Mouse (Mus musculus) embryonic stem cell, embryonic (primary cell): Measurements from ENCODE around the gene Cbx5.

ENCODE experiments used
- CTCF ChIA-PET, 4 experiments: fragments of 300-600 bp in 2 of 4; fragments of 350-600 bp in 2 of 4; sonication (Branson Sonifier 250); formaldehyde crosslinking; loops; one replicate each; lab custom pipeline; 2022; ENCODE audit warnings: inconsistent platforms in 2 of 4; lab: Charles Lee
- POLR2A ChIA-PET, 4 experiments: fragments of 300-600 bp in 2 of 4; fragments of 350-600 bp in 2 of 4; sonication (Branson Sonifier 250); formaldehyde crosslinking; loops; one replicate each; lab custom pipeline; 2022; ENCODE audit warnings: antibody characterized with exemption in 4 of 4, inconsistent platforms in 1 of 4; lab: Charles Lee

Gene Cbx5

DNA sequence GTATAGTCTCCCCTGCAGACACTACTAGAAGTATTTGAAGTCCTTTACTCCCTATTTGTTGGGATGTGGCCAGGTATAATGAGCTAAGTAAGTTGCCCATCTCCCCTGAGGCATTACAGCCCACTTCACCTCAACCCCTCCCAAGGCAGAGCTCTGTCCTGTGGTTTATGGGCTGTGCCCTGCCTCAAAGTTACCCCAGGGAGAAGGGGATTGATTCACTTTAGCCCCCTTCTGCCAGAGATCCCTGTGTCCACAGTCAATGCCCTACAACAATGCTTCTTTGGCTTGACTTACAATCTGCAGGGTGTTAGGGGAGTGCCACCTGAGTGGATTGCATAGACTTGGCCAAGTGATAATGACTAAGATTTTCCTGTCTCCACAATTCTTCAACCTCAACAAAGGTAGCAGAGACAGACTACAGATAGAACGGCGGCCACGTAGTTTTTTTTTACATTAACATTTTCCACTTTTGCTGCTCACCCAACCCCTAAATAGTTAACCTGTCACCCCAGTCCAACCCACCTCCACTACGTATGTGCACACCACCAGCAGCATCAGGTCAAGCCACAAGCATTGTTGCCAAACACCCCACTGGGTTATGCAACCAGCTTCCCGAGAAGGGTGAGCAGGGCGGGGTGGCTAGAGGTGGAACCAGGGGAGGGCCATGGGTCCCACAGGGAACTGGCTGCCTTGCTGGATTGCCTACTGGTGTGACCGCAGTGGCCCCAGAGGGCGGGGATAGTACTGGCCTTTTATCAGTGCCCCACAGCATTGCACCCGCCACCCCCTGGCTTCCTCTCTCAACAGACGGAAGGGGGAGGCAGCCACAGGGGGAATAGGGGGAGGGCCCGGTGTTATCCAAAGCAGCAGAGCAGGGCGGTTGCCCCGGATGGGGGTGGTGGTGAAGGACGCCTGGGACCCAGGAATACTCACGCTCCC is 18.4 kb upstream of the Cbx5 start, which contains the start of gene Nfe2:
Gene Nfe2 (minus strand): TSS at position 614 of the 939 bp plus-strand sequence.
- ChIA-PET CTCF (interaction anchor here in 3 of 4 experiments (0.5 to 1.7 kb wide), 5 partner anchors 14 to 67 kb away, joined by 3 to 5 read pairs (median 3); partner anchors contain the start of gene Copz1 (in 1 of the 3)), POLR2A (interaction anchor here (0.7 to 4.9 kb wide), 17 partner anchors 10 to 70 kb away, joined by 3 to 62 read pairs (median 4); partner anchors contain the start of genes Copz1 (in 2 of the 4), Cbx5 (in 1 of the 4) and Hnrnpa1 (in 1 of the 4))

DNA sequence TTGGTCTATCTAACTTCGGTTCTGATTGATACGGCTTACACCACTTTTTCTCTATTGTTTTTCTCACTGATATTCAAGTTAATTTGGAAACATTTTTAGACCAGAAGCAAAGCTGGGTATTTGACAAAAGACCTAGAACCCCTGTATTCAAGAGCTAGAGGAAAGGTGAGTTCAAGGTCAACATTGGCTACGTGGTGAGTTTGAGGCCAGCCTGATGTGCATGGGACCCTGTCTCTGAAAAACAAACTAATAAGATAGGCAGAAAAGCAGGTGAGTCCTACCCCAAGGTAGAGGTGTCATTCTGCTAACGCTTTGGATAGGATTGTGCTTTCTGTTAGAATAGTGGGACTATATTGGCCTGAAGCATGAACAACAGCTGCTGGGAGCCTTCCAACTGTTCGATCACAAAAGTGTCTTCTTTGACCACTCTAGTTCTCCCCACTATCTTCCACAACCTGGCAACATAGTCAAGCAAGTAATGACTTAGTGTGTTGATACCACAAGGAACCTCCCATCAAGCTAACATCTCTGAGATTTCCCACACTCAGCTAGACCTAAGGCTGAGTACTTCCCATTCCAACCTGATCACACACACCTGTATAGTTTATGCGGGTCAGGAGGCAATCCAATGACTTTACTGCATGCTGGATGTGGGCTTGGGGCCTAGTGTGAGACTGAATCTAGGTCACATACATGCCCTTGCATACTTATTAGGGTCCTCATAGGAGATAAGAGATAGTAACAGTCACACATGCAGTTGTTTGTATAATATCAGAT is 16.8 kb upstream of the Cbx5 start:
- ChIA-PET POLR2A (interaction anchor here in 3 of 4 experiments (0.7 to 10.4 kb wide), 11 partner anchors 9 to 79 kb away, joined by 3 to 145 read pairs (median 10); partner anchors contain the start of genes Cbx5 (in 2 of the 3), Copz1 (in 2 of the 3) and Hnrnpa1 (in 2 of the 3)), CTCF (interaction anchor here in 2 of 4 experiments (1.1 to 2.4 kb wide), 3 partner anchors 16 to 63 kb away, joined by 4 to 9 read pairs (median 5); partner anchors contain the start of genes Cbx5 (in 1 of the 2) and Copz1 (in 1 of the 2))

DNA sequence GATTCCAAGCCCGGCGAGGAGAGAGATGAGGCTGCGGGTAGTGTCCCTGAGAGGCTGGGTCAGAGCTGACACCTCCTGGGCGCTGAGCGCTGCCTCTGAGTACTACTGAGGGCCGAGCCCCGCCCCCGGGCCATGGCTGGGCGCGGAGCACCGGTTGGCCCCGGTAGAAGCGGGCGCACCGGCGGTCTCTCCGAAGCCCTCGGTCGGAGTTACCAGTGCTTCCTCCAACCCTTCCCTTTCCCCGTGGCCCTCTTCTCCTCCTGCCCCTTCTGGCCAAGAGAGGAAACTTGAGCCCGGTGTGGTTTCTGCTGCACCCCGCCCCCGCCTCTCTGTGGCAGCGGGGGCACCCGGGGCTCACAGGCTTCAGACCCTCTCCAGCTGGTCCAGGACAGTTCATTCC is 15.6 kb upstream of the Cbx5 start:
- ChIA-PET CTCF (interaction anchor here in 3 of 4 experiments (0.6 to 2.4 kb wide), 9 partner anchors 16 to 69 kb away, joined by 3 to 9 read pairs (median 3); partner anchors contain the start of genes Cbx5 (in 1 of the 3) and Copz1 (in 1 of the 3)), POLR2A (interaction anchor here (0.5 to 10.4 kb wide), 17 partner anchors 8 to 584 kb away, joined by 3 to 145 read pairs (median 4); partner anchors contain the start of genes Cbx5 (in 2 of the 4), Copz1 (in 2 of the 4) and Hnrnpa1 (in 2 of the 4))

DNA sequence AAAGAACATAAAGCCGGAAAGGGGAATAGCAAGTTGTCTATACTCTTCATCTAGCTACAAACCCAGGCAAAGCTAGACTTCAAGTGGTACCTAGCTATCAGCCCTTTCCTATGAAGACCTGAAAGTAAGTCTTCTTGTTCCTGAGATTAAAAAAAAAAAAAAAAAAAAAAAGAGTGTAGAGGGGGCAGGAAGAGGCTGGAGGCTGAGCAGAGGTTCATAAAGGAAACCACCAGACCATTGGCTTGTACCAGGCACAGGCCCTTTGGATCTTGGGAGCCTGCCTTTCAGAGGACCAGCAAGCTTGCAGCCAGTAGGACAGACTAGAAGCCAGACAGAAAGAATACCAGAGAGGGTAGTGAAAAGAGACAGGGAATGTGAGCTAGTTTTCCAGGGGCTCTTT is 13.7 kb upstream of the Cbx5 start:
- ChIA-PET CTCF (interaction anchor here in 3 of 4 experiments (0.6 to 1.3 kb wide), 5 partner anchors 27 to 185 kb away, joined by 3 to 5 read pairs (median 4); no protein-coding TSS in a partner anchor), POLR2A (interaction anchor here in 3 of 4 experiments (0.7 to 12.3 kb wide), 17 partner anchors 8 to 1041 kb away, joined by 3 to 243 read pairs (median 5); partner anchors contain the start of genes Cbx5 (in 2 of the 3), Copz1 (in 2 of the 3) and Hnrnpa1 (in 2 of the 3))

DNA sequence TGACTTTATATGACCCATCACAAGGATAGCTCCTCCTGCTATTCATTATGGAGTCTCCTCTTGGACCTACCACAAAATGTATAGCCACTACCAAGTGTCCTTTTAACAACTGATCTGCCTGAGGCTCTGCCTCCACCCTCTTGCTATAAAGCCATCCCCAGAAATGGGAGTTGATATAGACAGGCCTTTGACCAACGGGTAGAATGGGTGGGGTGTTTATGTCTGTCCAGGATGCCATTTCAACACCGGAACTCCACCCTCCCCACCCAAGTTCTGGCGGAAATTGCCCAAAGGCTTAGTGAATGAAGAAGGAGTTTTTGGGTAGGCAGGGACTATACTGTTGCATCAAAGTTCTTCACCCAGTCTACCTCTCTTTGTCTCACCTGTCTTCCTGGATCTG is 13.0 kb upstream of the Cbx5 start:
- POLR2A ChIA-PET = interaction anchor here in 3 of 4 experiments (0.7 to 12.3 kb wide), 17 partner anchors 7 to 1040 kb away, joined by 3 to 243 read pairs (median 5); partner anchors contain the start of genes Cbx5 (in 3 of the 3), Copz1 (in 2 of the 3) and Hnrnpa1 (in 2 of the 3)
- CTCF ChIA-PET = interaction anchor here in 2 of 4 experiments (0.7 to 1.5 kb wide), 4 partner anchors 28 to 186 kb away, joined by 3 to 4 read pairs (median 4); no protein-coding TSS in a partner anchor

DNA sequence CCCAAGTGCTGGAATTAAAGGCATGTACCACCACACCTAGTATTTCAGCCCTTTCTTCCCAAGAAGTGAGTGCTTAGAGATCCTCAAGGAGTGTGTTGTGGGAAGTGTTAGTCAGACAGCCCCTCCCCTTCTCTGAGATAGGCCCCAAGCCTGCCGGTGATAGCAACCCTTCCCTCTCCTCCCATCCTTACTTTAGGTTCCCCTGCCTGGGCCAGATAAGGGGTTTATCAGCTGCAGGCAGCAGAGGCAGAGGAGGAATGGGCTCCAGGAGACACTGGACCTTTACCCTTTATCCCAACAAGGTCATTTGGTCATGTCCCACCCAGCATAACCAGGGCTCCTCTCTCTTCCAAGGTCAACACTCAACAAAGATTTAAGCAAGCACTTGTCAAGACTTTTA is 12.0 kb upstream of the Cbx5 start:
- CTCF ChIA-PET = interaction anchor here in 2 of 4 experiments (0.7 to 1.6 kb wide), 6 partner anchors 23 to 67 kb away, joined by 3 to 4 read pairs (median 3); no protein-coding TSS in a partner anchor

DNA sequence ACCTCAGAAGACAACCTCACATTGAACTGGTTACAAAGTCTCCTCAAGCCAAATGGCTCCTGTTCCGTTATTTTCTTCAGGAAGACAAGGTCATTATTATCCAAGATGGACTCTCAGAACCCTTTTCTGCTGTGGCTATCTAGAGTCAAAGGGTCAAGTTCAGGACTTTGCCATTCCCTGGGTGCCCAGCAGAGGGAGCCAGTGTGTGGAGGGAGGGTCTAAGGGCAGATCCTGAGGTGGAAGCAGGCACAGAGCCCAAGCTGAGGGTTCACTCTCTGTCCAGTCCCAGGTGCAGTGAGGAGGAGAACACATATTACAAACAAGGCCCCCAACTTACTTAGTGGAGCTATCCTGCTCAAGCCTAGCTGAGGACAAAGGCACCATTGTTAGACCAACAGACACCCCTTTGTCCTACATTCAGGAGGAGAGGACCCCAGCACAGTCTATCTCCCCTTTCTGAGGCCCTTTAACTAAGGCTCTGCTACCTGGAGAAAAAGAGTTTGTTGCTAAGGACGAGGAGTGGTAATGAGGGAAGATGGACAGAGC is 10.7 kb upstream of the Cbx5 start:
- CTCF ChIA-PET = interaction anchor here (0.6 to 1.6 kb wide), 16 partner anchors 11 to 90 kb away, joined by 3 to 16 read pairs (median 4); partner anchors contain the start of genes Copz1 (in 2 of the 4), Cbx5 (in 1 of the 4) and Zfp385a (in 1 of the 4)

More for the DNA sequence above, 12.0 kb upstream of the Cbx5 start:
- POLR2A ChIA-PET = interaction anchor here in 3 of 4 experiments (0.5 to 12.3 kb wide), 15 partner anchors 6 to 320 kb away, joined by 3 to 243 read pairs (median 5); partner anchors contain the start of genes Cbx5 (in 3 of the 3), Copz1 (in 3 of the 3) and Hnrnpa1 (in 2 of the 3)

DNA sequence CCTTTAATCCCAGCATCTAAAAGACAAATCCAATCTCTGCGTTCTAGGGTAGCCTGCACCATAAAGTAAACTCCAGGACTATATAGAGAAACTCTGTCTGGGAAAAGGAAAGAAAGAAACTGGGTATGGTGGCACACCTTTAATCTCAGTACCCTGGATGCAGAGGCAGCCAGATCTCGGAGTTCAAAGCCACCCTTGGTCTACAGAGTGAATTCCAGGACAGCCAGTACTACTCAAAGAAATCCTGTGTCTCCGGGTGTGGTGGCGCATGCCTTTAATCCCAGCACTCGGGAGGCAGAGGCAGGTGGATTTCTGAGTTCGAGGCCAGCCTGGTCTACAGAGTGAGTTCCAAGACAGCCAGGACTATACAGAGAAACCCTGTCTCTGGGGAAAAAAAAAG is 9.9 kb upstream of the Cbx5 start:
- POLR2A ChIA-PET = interaction anchor here (1.0 to 14.0 kb wide), 28 partner anchors 9 to 591 kb away, joined by 3 to 700 read pairs (median 20); partner anchors contain the start of genes Copz1 (in 4 of the 4), Cbx5 (in 3 of the 4), Nfe2 (in 3 of the 4) and Hnrnpa1 (in 2 of the 4)
- CTCF ChIA-PET = interaction anchor here in 1 of 4 experiments (2.5 kb wide), 1 partner anchor 23 kb away, joined by 13 read pairs; the partner anchor contains the start of gene Copz1

More for the DNA sequence above, 10.7 kb upstream of the Cbx5 start:
- POLR2A ChIA-PET = interaction anchor here (0.6 to 12.3 kb wide), 22 partner anchors 8 to 59 kb away, joined by 3 to 243 read pairs (median 4); partner anchors contain the start of genes Cbx5 (in 3 of the 4), Copz1 (in 3 of the 4) and Hnrnpa1 (in 3 of the 4)

DNA sequence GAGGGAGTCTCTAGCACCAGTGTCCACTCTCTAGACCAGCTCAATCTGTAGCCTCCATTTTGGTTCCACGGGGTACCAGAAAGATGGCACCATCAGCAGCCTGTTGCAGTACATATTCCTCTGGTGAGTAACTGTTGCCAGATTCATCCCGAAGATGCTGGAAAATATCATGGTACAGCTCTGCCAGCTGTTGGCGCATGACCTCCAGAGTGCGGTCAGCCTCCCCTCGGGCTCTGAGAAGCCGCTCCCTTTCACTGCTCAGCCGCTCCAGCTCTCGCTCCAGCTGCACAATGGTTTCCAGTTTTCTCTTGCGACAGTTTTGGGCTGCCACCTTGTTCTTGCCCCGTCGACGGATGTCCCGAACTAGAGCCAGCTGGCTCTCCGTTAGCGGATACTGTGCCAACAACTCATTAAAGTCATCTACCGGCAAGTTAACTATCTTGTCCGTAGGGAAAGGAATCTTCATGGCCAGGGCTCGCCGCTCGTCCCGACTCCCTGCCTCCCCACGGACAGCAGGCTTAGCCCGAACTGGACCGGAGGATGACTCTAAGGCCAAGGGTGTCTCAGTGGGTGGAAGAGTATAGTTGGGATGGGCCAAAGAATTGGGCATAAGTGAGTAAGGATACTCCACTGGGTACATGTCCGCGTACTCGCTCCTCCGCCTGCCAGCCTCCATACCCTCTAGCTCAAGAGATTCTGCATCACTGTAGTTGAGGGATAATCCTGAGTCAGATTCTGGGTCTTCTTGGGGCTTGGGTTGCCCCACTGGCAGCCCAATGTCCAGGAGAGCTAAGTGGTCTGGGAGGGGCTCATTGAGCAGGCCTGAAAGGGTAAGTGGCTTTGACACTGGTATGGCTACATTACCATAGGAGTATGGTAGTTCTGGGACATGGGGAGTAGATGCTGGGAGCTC is 9.0 kb upstream of the Cbx5 start:
- ChIA-PET POLR2A (interaction anchor here (0.5 to 14.0 kb wide), 77 partner anchors 5 to 862 kb away, joined by 3 to 700 read pairs (median 5); partner anchors contain the start of genes Cbx5 (in 4 of the 4), Copz1 (in 4 of the 4), Nfe2 (in 4 of the 4) and Hnrnpa1 (in 2 of the 4)), CTCF (interaction anchor here (0.5 to 2.5 kb wide), 16 partner anchors 20 to 228 kb away, joined by 3 to 13 read pairs (median 6); partner anchors contain the start of gene Copz1 (in 2 of the 4))

DNA sequence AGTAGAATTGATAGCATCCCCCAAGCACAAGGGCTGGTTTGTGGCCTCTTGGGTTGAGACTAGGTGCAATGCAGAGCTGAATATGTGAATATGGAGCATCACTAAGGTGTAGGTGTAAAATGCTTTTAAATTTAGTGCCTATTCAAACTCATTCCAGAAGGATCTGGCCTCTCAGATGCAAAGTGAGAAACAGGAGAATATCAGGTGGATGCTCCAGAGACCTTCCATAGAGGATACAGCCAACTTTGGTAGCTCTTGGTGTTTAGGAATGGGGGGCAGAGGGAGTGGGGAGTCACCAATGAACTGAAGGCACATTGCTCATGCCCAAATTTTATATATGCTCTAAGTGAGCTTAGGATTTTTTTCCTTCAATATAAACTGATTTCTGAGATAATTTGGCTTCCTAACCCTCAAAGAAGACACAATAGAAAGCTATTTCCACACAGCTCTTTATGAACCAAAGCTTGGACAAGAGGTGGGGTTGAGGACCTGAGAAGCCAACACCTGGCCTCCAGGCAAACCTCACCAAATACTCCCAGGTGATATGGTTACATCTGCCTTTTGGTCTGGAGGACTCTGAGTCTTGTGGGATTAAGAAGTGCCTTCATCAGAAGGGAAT is 8.3 kb upstream of the Cbx5 start:
- CTCF ChIA-PET = interaction anchor here (0.5 to 2.5 kb wide), 14 partner anchors 24 to 227 kb away, joined by 3 to 13 read pairs (median 6); partner anchors contain the start of gene Copz1 (in 1 of the 4)
- POLR2A ChIA-PET = interaction anchor here (0.5 to 14.0 kb wide), 77 partner anchors 6 to 861 kb away, joined by 3 to 700 read pairs (median 5); partner anchors contain the start of genes Cbx5 (in 4 of the 4), Copz1 (in 4 of the 4), Nfe2 (in 4 of the 4) and Hnrnpa1 (in 2 of the 4)

DNA sequence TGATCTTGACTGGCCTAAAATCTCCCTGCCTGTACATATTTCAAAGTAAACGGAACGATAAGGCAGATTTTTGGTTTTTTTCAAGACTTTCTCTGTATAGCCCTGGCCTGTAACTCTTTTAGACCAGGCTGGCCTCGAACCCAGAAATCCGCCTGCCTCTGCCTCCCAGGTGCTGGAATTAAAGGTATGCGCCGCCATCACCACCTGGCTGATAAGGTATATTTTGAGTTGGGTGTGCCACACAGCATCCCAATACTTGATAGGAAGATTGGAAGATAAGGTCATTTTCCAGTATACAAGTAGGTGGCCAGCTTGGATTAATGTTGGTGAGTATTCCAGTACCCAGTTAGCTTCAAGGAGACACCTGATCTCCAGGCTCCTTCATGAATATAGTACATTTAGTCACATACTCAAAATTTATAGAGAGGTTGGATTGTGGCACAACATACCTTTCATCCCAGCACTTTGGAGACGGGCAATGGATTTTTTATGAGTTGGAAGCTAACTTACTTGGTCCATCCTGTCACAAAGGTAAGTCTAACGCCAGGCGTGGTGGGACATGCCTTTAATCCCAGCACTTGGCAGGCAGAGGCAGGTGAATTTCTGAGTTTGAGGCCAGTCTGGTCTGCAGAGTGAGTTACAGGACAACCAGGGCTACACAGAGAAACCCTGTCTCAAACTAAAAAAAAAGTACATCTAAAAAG is 7.6 kb upstream of the Cbx5 start:
- ChIA-PET POLR2A (interaction anchor here (0.5 to 14.0 kb wide), 77 partner anchors 7 to 122 kb away, joined by 3 to 700 read pairs (median 5); partner anchors contain the start of genes Cbx5 (in 4 of the 4), Copz1 (in 4 of the 4), Nfe2 (in 4 of the 4) and Hnrnpa1 (in 2 of the 4)), CTCF (interaction anchor here in 3 of 4 experiments (0.7 to 2.5 kb wide), 6 partner anchors 26 to 62 kb away, joined by 3 to 13 read pairs (median 6); partner anchors contain the start of gene Copz1 (in 1 of the 3))

DNA sequence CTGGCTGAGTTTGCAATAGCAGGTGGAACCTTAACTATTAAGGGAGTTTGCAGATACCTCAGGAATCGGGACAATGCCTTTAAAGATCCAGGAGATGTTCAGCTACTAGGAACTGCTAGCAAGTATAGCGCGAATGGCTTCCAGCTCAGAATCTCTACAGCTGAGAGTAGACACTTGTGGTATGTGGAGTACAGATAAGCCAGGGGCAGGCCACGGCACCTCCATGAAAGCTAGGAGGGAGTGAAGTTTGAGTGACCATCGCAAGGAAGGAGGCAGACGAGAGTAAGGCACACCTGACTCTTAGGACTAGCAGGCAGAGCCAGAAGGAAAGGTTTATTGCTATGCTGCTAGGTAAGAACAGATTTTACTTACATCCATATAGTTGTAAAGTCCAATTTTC is 6.0 kb upstream of the Cbx5 start:
- ChIA-PET CTCF (no interaction called here), POLR2A (interaction anchor here (0.6 to 14.0 kb wide), 24 partner anchors 8 to 190 kb away, joined by 3 to 700 read pairs (median 18); partner anchors contain the start of genes Copz1 (in 3 of the 4) and Nfe2 (in 1 of the 4))

DNA sequence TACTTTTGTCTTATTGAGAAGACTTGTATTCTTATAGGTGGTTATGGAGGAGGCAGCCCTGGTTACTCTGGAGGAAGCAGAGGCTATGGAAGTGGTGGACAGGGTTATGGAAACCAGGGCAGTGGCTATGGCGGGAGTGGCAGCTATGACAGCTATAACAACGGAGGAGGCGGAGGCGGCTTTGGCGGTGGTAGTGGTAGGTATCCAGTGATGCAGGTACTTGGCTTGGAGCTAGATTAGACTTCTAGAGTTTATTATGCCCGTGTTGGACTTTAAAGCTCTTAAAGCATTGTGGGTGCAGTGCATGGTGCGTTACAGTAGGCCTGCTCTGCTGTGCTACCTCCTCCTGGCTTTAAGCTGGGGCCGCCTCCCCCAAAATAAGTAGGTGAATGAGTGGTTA is 3.3 kb upstream of the Cbx5 start:
- ChIA-PET POLR2A (interaction anchor here (0.5 to 14.0 kb wide), 32 partner anchors 6 to 841 kb away, joined by 3 to 700 read pairs (median 4); partner anchors contain the start of genes Copz1 (in 2 of the 4), Nfe2 (in 2 of the 4), Atp5g2 (in 1 of the 4) and Gpr84 (in 1 of the 4)), CTCF (interaction anchor here in 2 of 4 experiments (0.6 to 1.6 kb wide), 2 partner anchors 71 to 527 kb away, joined by 3 read pairs; no protein-coding TSS in a partner anchor)
